Mouse (Mus musculus): ENCODE data around the gene Plin5. TPM values are rescaled to one million over a fixed set of nuclear protein-coding genes. Genes with fewer than 3 reads are reported as not detected.
A peak's percentile ranks its signal among the peaks of the same experiment; 100 is the strongest.

The Plin5 gene
- polyA plus RNA-seq, 1 experiment from 2014 or later = 0.52 TPM

- ATAC-seq = no peak
- Histone ChIP-seq H3K4me1 (replicated peaks) (peaks cover 27% of the 10 kb centered on the region), H3K36me3 (no peaks in the 10 kb centered on the region), H3K9me3 (no peaks in the 10 kb centered on the region), H3K27ac (no peak overlapping the region), H3K4me2 (replicated peaks) (no peak overlapping the region), H3K4me3 (replicated peaks) (no peak overlapping the region), H3K9ac (no peak overlapping the region), H3K27me3 (replicated peaks) (peaks cover 87% of the 10 kb centered on the region)
- 72% methylated on average over 9 of the region's 9 CpGs for whole genome bisulfite sequencing
Measured at GRCm38 (mm10) chr17:56144546-56144945, 27.1 kb upstream of the Plin5 start.

DNA sequence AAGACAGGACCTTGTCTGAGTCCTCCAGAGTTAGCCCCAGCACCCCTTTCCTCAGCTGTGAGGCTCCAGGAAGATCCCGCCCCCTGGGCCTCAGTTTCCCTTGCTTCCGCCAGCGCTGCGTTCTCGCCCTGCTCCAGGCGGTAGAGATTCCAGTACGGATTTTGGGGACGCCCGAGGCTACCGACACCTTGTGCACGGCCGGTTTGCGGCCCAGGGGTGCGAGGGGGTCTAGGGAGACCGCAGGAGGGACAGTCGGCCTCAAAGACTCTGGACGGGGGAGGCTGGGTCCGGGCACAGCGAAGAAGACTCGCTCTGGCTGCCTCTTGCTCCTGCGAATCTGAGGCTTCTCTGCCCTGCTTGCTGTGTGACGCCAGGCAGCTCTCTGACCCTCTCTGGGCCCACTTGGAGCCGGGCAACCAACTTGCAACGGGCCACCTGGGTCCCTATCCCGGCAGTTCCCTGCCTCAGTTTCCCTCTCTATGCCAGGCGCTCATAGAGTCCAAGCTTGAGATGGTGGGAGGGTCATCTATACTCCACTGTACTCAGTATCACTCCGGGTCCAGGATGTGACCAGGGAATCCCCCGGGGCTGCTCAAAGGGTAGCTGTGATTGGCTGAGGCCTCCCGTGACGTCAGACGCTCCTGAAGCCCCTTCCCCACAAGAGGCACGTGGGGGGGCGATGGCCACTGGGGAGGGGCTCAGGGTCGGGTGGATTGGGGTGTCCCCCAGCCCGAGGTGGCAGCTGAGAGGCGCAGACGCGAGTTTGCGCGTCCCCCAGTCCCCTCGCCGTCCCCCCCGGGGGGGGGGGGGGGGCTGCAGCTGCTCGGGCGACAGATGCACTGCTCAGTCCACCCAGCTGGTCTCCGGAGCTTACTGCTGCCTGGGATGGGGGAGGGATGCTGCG, 24.6 kb upstream of the Plin5 start:
- Histone ChIP-seq H3K27ac (no peak overlapping the region), H3K4me1 (replicated peaks) (peaks cover 31% of the 10 kb centered on the region), H3K4me3 (replicated peaks) (peak overlapping the region; percentile 39), H3K27me3 (replicated peaks) (peaks cover 78% of the 10 kb centered on the region), H3K9me3 (no peaks in the 10 kb centered on the region), H3K9ac (peak overlapping the region; percentile 26), H3K4me2 (replicated peaks) (peak overlapping the region; percentile 84), H3K36me3 (no peaks in the 10 kb centered on the region)
- 0 out of 2 replicates have a peak, but pooled peaks have one; percentile 10 for ATAC-seq
- 5% methylated on average over 39 of the region's 47 CpGs for WGBS

- 1% methylated on average over 69 of the region's 79 CpGs for WGBS
Measured at GRCm38 (mm10) chr17:56139858-56140595, 22.6 kb upstream of the Plin5 start, which contains the start of gene Sema6b. TSS of gene Sema6b (minus strand) at chr17:56140343.

GRCm38 (mm10) chr17:56139355-56139754, 22.0 kb upstream of the Plin5 start:
- Histone ChIP-seq H3K4me1 (replicated peaks) (peaks cover 38% of the 10 kb centered on the region), H3K9ac (peak overlapping the region; percentile 52; the same call in 1 of the 2 replicates), H3K27ac (no peak overlapping the region), H3K4me3 (replicated peaks) (peak overlapping the region; percentile 68), H3K9me3 (no peaks in the 10 kb centered on the region), H3K27me3 (replicated peaks) (peaks cover 54% of the 10 kb centered on the region), H3K36me3 (no peaks in the 10 kb centered on the region), H3K4me2 (replicated peaks) (peak overlapping the region; percentile 100)
- WGBS = 13% methylated on average over 17 of the region's 21 CpGs
- 0 out of 2 replicates have a peak, but pooled peaks have one; percentile 1 for ATAC-seq

More at GRCm38 (mm10) chr17:56139858-56140595, 22.6 kb upstream of the Plin5 start, which contains the start of gene Sema6b:
- no peak within 1 kb of the TSS for H3K27ac ChIP-seq
- peak within 1 kb of the TSS; percentile 68 for H3K4me3 ChIP-seq (replicated peaks)
- H3K9me3 ChIP-seq = no peaks in the 10 kb centered on the region
- peaks cover 59% of the 10 kb centered on the region for H3K27me3 ChIP-seq (replicated peaks)
- H3K4me2 ChIP-seq (replicated peaks) = peak within 1 kb of the TSS; percentile 100
- H3K4me1 ChIP-seq (replicated peaks) = peaks cover 31% of the 10 kb centered on the region
- peak within 1 kb of the TSS; percentile 52 for H3K9ac ChIP-seq
- peak; percentile 41 for ATAC-seq
- H3K36me3 ChIP-seq = no peaks in the 10 kb centered on the region

GRCm38 (mm10) chr17:56137839-56138613, 20.6 kb upstream of the Plin5 start:
- Histone ChIP-seq H3K9ac (peak overlapping the region; percentile 5; the same call in 1 of the 2 replicates), H3K4me3 (replicated peaks) (no peak overlapping the region), H3K27me3 (replicated peaks) (peaks cover 48% of the 10 kb centered on the region), H3K36me3 (no peaks in the 10 kb centered on the region), H3K4me1 (replicated peaks) (peaks cover 47% of the 10 kb centered on the region), H3K4me2 (replicated peaks) (peak overlapping the region; percentile 46; the same call in 1 of the 2 replicates), H3K9me3 (no peaks in the 10 kb centered on the region), H3K27ac (no peak overlapping the region)
- no peak for ATAC-seq
- WGBS = 21% methylated on average over 25 of the region's 25 CpGs

GRCm38 (mm10) chr17:56136558-56136957, 19.2 kb upstream of the Plin5 start:
- H3K4me3 ChIP-seq (replicated peaks) = no peak overlapping the region
- peaks cover 37% of the 10 kb centered on the region for H3K4me1 ChIP-seq (replicated peaks)
- H3K27ac ChIP-seq = no peak overlapping the region
- WGBS = 82% methylated on average over 7 of the region's 7 CpGs
- no peak for ATAC-seq
- no peak overlapping the region for H3K4me2 ChIP-seq (replicated peaks)
- H3K9me3 ChIP-seq = no peaks in the 10 kb centered on the region
- H3K9ac ChIP-seq = no peak overlapping the region
- no peaks in the 10 kb centered on the region for H3K36me3 ChIP-seq
- peaks cover 33% of the 10 kb centered on the region for H3K27me3 ChIP-seq (replicated peaks)

DNA sequence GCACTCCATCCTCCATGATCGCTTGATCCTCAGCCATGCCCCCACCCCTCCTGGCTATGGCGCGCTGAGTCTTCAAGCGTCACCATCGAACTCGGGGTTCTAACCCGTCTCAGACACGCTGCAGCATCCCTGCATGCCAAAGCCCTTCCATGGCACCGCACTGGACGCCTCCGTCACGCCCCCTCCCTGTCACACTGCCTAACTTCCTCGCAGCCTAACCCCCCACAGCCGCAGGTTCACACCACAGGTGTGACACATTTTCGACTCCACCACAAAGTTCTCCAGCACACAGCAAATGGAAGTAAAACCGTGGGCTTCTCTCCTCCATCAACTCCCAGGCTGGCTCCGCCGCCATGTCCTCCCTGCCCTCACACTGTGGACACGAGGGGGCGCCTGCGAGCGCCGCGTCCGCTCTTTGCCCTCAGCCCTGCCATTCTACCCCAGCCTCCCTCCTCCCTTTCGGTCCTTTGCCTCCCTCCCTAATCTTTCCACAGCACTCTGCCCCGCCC, 17.1 kb upstream of the Plin5 start:
- Histone ChIP-seq H3K27me3 (replicated peaks) (peaks cover 16% of the 10 kb centered on the region), H3K4me1 (replicated peaks) (peaks cover 26% of the 10 kb centered on the region), H3K4me2 (replicated peaks) (peak overlapping the region; percentile 87), H3K9me3 (no peaks in the 10 kb centered on the region), H3K4me3 (replicated peaks) (peak overlapping the region; percentile 35), H3K27ac (peak overlapping the region; percentile 85), H3K36me3 (no peaks in the 10 kb centered on the region), H3K9ac (peak overlapping the region; percentile 30)
- peak; percentile 41 for ATAC-seq
- WGBS = 3% methylated on average over 27 of the region's 27 CpGs

- peak; percentile 91 for ATAC-seq
- no peaks in the 10 kb centered on the region for H3K9me3 ChIP-seq
- peak overlapping the region; percentile 87 for H3K4me2 ChIP-seq (replicated peaks)
- H3K9ac ChIP-seq = peak overlapping the region; percentile 44
- H3K36me3 ChIP-seq = no peaks in the 10 kb centered on the region
- H3K4me1 ChIP-seq (replicated peaks) = peaks cover 24% of the 10 kb centered on the region
- H3K4me3 ChIP-seq (replicated peaks) = peak overlapping the region; percentile 35
- peak overlapping the region; percentile 85 for H3K27ac ChIP-seq
- H3K27me3 ChIP-seq (replicated peaks) = peaks cover 8% of the 10 kb centered on the region
- 15% methylated on average over 21 of the region's 21 CpGs for WGBS
Measured at GRCm38 (mm10) chr17:56133457-56134363, 16.3 kb upstream of the Plin5 start.

GRCm38 (mm10) chr17:56132661-56133060, 15.3 kb upstream of the Plin5 start:
- Histone ChIP-seq H3K27me3 (replicated peaks) (no peaks in the 10 kb centered on the region), H3K36me3 (no peaks in the 10 kb centered on the region), H3K4me1 (replicated peaks) (peaks cover 16% of the 10 kb centered on the region), H3K9me3 (no peaks in the 10 kb centered on the region), H3K4me2 (replicated peaks) (peak overlapping the region; percentile 39), H3K4me3 (replicated peaks) (no peak overlapping the region), H3K27ac (no peak overlapping the region), H3K9ac (no peak overlapping the region)
- ATAC-seq = no peak
- 3% methylated on average over 14 of the region's 14 CpGs for WGBS

DNA sequence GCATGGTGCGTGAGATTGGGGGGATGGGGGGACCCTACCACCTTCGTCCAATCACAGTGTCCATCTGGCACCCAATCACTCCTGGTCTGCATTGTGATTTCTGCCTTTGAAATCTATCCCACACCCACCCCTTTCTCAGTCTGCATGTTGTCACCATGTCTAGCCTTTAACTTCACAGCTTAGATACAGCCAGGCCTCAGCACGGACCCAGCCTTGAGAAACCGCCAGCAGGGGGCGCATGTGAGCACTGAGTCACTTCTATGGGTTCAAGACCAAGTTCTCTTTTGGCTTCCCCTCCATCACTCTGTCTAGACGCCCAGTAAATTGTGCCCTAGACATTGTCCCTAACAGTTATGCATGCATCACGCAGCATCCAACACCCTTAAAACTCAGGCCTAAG, 14.4 kb upstream of the Plin5 start:
- Histone ChIP-seq H3K9me3 (no peaks in the 10 kb centered on the region), H3K27me3 (replicated peaks) (no peaks in the 10 kb centered on the region), H3K27ac (no peak overlapping the region), H3K4me1 (replicated peaks) (peaks cover 16% of the 10 kb centered on the region), H3K4me2 (replicated peaks) (no peak overlapping the region), H3K36me3 (no peaks in the 10 kb centered on the region), H3K4me3 (replicated peaks) (no peak overlapping the region), H3K9ac (no peak overlapping the region)
- ATAC-seq = no peak
- 45% methylated on average over 7 of the region's 7 CpGs for WGBS

- no peak overlapping the region for H3K27ac ChIP-seq
- H3K4me2 ChIP-seq (replicated peaks) = no peak overlapping the region
- no peak overlapping the region for H3K9ac ChIP-seq
- no peaks in the 10 kb centered on the region for H3K36me3 ChIP-seq
- WGBS = 91% methylated on average over 10 of the region's 10 CpGs
- H3K4me3 ChIP-seq (replicated peaks) = no peak overlapping the region
- H3K27me3 ChIP-seq (replicated peaks) = no peaks in the 10 kb centered on the region
- no peaks in the 10 kb centered on the region for H3K9me3 ChIP-seq
- no peak for ATAC-seq
- H3K4me1 ChIP-seq (replicated peaks) = peaks cover 16% of the 10 kb centered on the region
Measured at GRCm38 (mm10) chr17:56131136-56131535, 13.7 kb upstream of the Plin5 start.
